Mouse (Mus musculus) T-helper 1 cell (primary cell): ENCODE data around the gene Scp2.

Experiments used
- in situ Hi-C: fragments of 300-600 bp; cut with MboI, MseI; formaldehyde crosslinking; loops from one replicate; pipeline ENCODE4 v1.15.1; 2025; ENCODE audit warnings: high pct_unique_total_duplicates

Scp2 gene

GRCm38 (mm10) chr4:108060774-108061173, 84.0 kb downstream of the Scp2 start:
- in situ Hi-C loops = no loop called here

DNA sequence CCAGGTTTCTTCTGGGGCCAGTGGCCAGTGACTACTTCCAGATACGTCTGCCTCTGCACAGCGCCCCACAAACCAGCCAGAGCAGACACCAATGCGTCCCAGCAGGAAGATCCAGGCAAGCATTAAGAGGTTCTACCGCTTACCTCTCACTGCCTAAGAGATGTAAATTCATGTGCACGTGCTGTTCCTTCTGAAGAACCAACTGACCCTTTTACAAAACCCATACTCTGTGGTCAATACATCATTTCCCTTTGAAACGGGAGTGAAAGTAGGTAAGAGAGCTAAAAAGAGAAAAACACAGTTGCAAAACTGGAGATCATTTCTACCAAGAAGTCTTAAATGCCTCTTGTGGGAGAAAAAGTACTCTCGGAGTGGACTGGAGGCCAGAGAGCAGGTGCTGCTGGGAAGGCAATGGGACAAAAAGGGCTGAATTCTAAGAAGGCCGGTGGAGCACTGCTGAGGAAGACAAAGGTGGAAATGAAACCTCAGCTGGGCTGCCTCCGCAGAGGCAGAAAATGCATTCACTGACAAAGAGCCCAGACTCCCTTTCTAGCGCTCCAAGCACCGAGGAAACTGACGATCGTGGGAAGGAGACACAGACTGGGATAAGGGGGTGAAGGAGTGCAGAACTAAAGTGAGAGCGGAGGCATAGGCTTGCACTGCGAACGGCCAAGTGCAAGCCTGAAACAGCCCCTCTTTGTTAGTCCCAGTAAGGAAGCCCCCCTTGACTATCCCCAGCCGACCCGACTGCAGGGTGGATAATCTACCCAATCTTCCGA, 85.0 kb downstream of the Scp2 start:
- in situ Hi-C loops = no loop called here

DNA sequence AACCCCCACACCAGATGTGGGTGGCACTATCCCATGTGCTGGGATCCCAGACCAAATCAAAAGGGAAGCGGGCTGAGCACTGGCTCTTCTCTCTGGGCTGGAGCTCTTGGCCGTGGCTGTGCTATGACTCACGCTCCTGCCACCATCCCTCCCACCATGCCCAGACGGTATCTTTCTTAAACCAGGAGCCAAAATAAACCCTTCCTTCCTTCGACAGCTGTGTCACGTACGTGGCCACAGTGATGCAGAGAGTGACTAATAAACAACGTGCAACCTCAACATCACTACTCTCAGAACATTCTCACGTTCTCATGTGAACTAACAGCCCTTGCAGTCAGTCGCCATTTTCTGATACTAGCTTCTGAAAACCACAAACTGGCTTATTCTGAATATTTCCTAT, 86.6 kb downstream of the Scp2 start:
- in situ Hi-C loops = no loop called here

GRCm38 (mm10) chr4:108057247-108057646, 87.6 kb downstream of the Scp2 start:
- in situ Hi-C loops = no loop called here

- in situ Hi-C loops = no loop called here
These were observed 88.9 kb downstream of the Scp2 start for GRCm38 (mm10) chr4:108055873-108056272.

GRCm38 (mm10) chr4:108052673-108053072, 92.1 kb downstream of the Scp2 start:
- in situ Hi-C loops = no loop called here

- in situ Hi-C loops = no loop called here
These were observed 93.0 kb downstream of the Scp2 start for GRCm38 (mm10) chr4:108051687-108052274.

DNA sequence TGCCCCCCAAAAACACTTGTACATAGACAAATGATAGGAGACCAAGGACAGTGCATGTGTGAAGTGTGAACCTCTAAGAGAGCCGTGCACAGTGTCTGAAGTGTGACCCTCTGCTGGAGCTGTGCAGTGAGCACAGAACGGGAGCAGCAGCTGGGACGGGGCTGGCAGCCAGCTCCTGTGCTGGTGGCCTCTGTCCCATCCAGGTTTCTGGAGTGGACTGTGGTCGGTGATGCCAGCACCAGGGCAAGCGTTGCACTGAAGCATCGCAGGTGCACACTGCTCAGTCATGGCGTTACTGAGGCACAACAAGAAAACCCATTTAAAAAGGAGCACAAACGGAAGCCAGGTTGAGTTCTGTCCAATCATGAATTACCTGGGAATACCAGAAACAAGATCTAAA, 98.7 kb downstream of the Scp2 start:
- in situ Hi-C loops = no loop called here

DNA sequence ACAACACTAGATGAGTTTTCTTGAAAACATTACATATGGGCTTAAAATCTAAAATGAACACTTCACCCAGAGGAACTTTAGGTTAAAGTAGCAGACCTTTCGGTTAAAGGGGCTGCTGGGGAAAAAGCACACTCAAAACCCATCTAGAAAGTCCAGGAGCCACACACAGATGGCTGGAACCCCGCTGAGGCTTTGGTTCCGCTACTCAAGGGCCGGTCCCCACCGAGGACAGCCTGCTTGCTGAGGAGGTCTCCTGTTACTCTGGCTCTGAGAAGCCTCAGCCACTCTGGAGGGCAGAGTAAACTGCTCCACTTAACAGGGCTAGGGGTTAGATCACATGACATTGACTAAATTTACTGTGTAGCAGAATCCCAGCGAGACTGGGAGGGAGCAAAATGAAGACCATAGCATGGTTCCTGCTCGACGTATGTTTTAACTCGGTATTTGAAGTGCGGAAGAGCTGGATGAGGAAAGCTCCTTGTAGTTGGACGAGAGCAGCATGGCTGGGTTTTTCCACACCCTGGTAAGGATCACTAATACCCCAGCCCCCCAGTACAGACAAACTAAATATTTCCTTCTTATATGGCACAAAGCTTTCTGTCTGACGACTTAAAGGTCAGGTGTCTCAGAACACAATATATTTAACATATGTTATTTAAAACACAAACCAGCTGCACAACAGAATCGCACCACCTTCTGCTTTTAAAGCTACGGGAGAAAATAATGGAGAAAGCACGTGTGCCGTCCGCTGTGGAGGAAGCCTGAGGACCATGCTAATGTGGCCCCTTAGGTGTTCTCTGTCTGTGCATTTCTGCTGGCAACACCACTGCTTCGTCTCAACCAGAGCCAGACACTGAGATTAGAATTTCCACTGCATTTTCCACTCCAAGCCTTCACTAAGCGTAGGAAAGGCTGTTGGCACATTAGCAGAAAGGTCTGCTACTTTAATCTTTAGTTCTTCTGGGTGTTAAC, 99.4 kb downstream of the Scp2 start:
- in situ Hi-C loops = no loop called here

GRCm38 (mm10) chr4:108037027-108037426, 107.8 kb downstream of the Scp2 start:
- in situ Hi-C loops = no loop called here

DNA sequence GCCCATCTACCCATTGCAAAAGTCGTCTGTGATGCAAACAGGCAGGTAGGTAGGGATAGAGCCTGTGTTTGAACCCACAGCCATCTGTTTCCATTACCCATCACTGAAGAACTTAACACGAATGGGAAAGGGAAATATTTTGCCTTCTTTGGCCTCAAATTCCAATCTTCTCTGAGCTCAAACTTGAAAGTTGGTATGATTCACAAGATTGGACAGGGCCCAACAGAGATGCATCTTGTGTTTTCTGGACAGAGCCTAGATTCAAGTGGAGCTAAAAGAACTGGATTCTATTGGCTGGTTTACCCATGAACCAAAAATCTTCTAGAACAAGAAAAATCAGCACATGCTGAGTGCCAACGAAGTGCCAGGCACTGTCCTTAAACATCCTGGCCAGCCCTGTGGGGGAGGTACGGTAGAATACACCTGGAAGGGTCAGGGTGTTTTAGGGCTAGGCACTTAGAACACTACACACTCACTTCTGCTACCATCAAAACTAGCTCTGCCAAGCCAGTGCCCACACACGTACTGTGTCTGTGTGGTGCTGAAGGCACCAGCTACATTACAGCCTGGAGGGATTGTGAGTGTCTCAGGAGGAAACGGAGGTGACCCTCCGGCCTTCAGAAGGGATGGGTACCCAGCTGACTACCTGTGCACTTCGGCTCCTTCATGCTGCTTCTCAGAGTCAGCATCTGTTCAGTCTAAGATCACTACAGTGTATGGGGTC, 111.6 kb downstream of the Scp2 start:
- in situ Hi-C loops = no loop called here

DNA sequence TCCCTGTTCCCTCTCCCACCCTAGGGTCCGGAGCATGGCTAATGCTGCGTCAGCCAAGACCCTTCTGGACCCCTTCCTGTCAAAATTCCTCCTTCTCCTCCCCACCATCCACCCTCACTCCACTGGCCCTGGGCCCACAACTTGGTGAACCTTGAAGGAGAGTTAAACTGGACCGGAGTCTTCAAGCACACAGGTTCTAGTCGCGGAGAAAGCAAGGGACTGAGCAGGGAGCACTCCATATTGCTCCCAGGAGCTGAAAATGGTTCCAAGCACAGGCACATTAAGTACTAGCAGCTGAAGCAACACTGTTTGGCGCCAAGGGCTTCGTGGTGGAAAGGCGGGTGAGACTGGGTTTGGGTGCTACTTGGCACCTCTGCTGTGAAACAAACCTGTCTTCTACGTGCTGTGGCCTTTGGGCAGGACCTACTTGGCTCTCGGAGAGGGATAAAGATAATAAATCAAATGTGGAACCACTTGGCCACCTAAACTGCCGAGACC, 112.4 kb downstream of the Scp2 start:
- in situ Hi-C loops = no loop called here

GRCm38 (mm10) chr4:108031502-108032351, 113.1 kb downstream of the Scp2 start:
- in situ Hi-C loops = no loop called here

DNA sequence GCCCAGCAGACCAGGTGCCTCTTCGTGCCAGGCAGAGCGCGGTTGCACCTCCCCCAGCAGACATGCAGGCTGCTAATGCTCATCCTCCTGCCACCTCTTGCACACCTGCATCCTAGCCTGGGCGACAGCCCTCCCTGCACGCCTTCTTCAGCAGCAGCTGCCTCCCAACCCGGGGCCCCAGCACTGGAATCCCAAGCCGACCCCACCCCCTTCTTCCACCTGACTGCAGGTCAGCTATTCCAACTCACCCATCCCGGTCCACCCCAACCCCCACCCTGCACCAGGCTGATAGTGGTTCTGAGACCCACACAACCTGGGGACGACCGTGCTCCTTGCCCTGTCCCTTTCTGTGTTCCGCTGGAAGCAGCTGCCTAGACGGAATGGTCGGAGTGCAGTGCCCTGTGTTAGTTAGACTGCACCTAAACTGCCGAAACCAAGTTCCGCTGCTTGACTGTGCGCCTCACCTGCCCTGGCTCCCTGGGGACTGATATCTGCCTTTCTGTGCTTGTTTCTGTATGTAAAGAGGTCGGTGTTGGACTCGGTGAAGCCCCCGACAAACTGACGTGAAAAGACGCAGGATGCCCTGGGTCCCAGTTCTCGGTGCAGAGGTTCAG, 113.8 kb downstream of the Scp2 start:
- in situ Hi-C loops = no loop called here

DNA sequence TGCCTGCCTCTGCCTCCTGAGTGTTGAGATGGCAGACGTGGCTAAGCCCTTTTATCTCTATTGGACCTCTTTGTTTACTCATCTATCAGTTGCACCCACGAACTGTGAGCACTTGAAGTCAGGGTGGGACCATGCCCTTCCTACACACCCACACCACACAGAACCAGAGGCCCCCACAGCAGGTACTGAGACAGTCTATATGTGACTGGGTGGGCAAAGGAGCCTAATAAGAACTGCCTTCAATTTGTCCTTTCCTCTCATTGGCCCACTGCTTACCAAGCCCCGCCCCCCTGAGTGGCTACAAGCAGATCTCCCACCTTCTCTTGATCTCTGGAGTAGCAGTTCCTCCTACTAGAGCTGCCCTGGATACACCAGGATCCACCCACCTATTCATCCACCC, 118.6 kb downstream of the Scp2 start:
- in situ Hi-C loops = no loop called here

- in situ Hi-C loops = no loop called here
These were observed 119.5 kb downstream of the Scp2 start for GRCm38 (mm10) chr4:108025269-108025668.

DNA sequence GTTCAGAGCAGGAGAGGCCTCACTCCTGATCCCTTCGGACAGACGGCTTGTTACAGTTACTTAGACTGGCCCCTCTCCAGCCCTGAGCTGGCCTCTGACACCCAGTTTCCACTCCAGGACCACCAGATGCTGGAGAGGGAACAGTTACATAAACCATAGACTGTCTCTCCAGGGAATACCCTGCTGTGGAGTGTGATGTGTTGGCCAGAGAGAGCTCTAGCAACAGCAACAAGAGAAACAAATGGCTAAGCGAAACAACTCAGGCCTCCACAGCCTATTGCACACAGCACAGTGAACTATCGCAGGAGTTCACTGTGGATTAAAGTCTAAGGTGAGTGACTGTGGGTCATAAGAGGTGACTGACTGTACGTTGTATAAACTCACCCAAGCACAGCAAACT, 120.2 kb downstream of the Scp2 start:
- in situ Hi-C loops = no loop called here

DNA sequence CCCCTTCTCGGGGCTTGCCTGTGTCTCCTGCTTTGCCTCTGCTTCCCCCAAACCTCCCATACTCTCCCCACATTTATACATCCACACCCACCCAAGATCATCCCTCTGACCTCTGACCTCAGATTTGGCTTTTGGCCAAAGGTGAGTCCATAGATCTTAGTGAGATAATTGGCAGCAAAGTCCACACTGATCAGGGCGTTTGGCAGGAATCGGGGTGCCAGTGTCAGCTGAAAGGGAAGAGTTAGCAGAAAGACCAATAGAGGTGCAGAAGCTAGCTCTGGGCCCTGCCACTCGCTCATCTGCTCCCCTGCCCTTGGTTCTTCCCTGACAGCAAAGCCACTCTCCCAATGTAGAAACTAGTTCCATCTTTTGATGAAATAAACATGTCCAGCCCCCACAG, 121.6 kb downstream of the Scp2 start:
- in situ Hi-C loops = no loop called here

DNA sequence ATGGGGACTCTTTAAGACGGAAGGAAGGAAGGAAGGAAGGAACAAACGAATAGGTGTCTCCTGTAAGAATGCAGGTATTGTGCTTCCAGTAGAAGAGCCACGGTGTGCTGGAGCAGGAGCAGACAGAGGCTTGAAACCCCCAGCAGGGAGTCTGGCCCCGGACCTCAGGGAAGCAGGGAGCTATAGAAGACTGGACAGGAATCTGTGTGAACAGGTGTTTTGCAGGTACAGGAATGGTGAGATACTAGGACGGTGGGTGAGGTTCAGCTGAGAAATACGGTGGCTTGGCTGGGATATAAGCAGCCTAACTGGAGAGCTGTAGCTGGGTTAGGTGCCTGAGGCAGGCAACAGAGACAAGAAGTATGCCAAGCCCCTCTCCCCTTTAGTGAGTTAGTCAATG, 124.6 kb downstream of the Scp2 start:
- in situ Hi-C loops = no loop called here
